Mouse (Mus musculus) midbrain, embryonic 10.5 days (tissue): ENCODE data around the gene Dlg2. TPM values are rescaled to one million over a fixed set of nuclear protein-coding genes. Genes with fewer than 3 reads are reported as not detected.

Source experiments
- DNase-seq: peaks from one replicate; pipeline ENCODE4 v3.0.0-alpha.2; 2017; ENCODE audit warnings: low spot score
- H3K27ac ChIP-seq: fragments of 300-500 bp; sonication (generic); replicated peaks from 2 replicates; pipeline ENCODE4 v1.5.1; 2016; ENCODE audit warnings: mild to moderate bottlenecking
- H3K27me3 ChIP-seq: fragments of 300-500 bp; sonication (generic); 2 replicates; pipeline ENCODE4 v1.6.1; 2016; ENCODE audit warnings: low read depth, mild to moderate bottlenecking; ENCODE audit not compliant: poor library complexity, severe bottlenecking
- H3K36me3 ChIP-seq: fragments of 300-500 bp; sonication (generic); 2 replicates; pipeline ENCODE4 v1.6.1; 2016; ENCODE audit warnings: mild to moderate bottlenecking, moderate library complexity
- H3K4me1 ChIP-seq: fragments of 300-500 bp; sonication (generic); 2 replicates; pipeline ENCODE4 v1.6.1; 2016
- H3K4me3 ChIP-seq: fragments of 300-500 bp; sonication (generic); 2 replicates; pipeline ENCODE4 v1.5.1; 2016; ENCODE audit warnings: mild to moderate bottlenecking, moderate library complexity
- H3K9me3 ChIP-seq: fragments of 300-500 bp; sonication (generic); replicated peaks from 2 replicates; pipeline ENCODE4 v1.6.1; 2016; ENCODE audit warnings: mild to moderate bottlenecking
- WGBS: fragments of 180-500 bp; shearing (Covaris S2); methylation state at CpG from one replicate; pipeline ENCODE4 v1.1.7; 2016; 5-methylcytosine and 5-hydroxymethylcytosine counted together
- polyA plus RNA-seq: library from polyadenylated mRNA; unstranded; fragments of >200 nt; fragmentation: Nextera tagmentation; extraction: Ambion mirVana; gene quantifications from 2 replicates; pipeline ENCODE4 v1.2.1, GENCODE M21; 2016

The Dlg2 gene
- polyA plus RNA-seq, 1 experiment from 2014 or later, result 1.1 TPM

GRCm38 (mm10) chr7:90460330-90460729 is 16.1 kb upstream of the Dlg2 start:
- H3K9me3 ChIP-seq, result no peaks in the 10 kb centered on the region
- H3K4me1 ChIP-seq, result peaks cover 18% of the 10 kb centered on the region
- H3K36me3 ChIP-seq, result no peaks in the 10 kb centered on the region
- no peak overlapping the region for H3K4me3 ChIP-seq
- 58% methylated on average over 10 of the region's 10 CpGs for WGBS
- no peak for DNase-seq
- H3K27me3 ChIP-seq, result no peaks in the 10 kb centered on the region
- no peak overlapping the region for H3K27ac ChIP-seq

GRCm38 (mm10) chr7:90460930-90461329 is 15.5 kb upstream of the Dlg2 start:
- Histone ChIP-seq H3K27me3 (no peaks in the 10 kb centered on the region), H3K4me1 (peaks cover 13% of the 10 kb centered on the region), H3K9me3 (no peaks in the 10 kb centered on the region), H3K4me3 (peak overlapping the region; percentile 7; the same call in 1 of the 2 replicates), H3K36me3 (no peaks in the 10 kb centered on the region), H3K27ac (no peak overlapping the region)
- WGBS, result 20% methylated on average over 14 of the region's 14 CpGs
- peak; percentile 32 for DNase-seq

- Histone ChIP-seq H3K27ac (no peak overlapping the region), H3K36me3 (no peaks in the 10 kb centered on the region), H3K4me1 (peaks cover 8% of the 10 kb centered on the region), H3K9me3 (no peaks in the 10 kb centered on the region), H3K27me3 (no peaks in the 10 kb centered on the region), H3K4me3 (no peak overlapping the region)
- DNase-seq, result peak; percentile 9
- WGBS, result 92% methylated on average over 5 of the region's 5 CpGs
These were observed 15.0 kb upstream of the Dlg2 start for GRCm38 (mm10) chr7:90461441-90461840.

GRCm38 (mm10) chr7:90473511-90473910 is 3.0 kb upstream of the Dlg2 start:
- Histone ChIP-seq H3K27me3 (peaks cover 9% of the 10 kb centered on the region; the same call in 1 of the 2 replicates), H3K9me3 (no peaks in the 10 kb centered on the region), H3K4me3 (no peak overlapping the region), H3K36me3 (peaks cover 17% of the 10 kb centered on the region), H3K4me1 (peaks cover 19% of the 10 kb centered on the region), H3K27ac (no peak overlapping the region)
- DNase-seq, result no peak
- 80% methylated on average over 2 of the region's 2 CpGs for WGBS

GRCm38 (mm10) chr7:90475793-90476312 is 619 bp upstream of the Dlg2 start, which contains the start of gene Tmem126b:
TSS of gene Tmem126b (minus strand) at chr7:90476001.
- peak; percentile 98 for DNase-seq
- Histone ChIP-seq H3K36me3 (no peaks in the 10 kb centered on the region), H3K27ac (peak within 1 kb of the TSS; percentile 88), H3K27me3 (peaks cover 9% of the 10 kb centered on the region; the same call in 1 of the 2 replicates), H3K4me1 (peaks cover 19% of the 10 kb centered on the region), H3K9me3 (no peaks in the 10 kb centered on the region), H3K4me3 (peak within 1 kb of the TSS; percentile 72)
- WGBS, result under 1% methylated on average over 36 of the region's 36 CpGs

- WGBS, result 84% methylated on average over 2 of the region's 2 CpGs
These were observed 6.1 kb downstream of the Dlg2 start for GRCm38 (mm10) chr7:90482607-90483006.

GRCm38 (mm10) chr7:90508124-90508523 is 31.7 kb downstream of the Dlg2 start:
- 88% methylated on average over 3 of the region's 3 CpGs for WGBS
- no peaks in the 10 kb centered on the region for H3K36me3 ChIP-seq
- no peak overlapping the region for H3K27ac ChIP-seq
- H3K27me3 ChIP-seq, result no peaks in the 10 kb centered on the region
- no peaks in the 10 kb centered on the region for H3K4me1 ChIP-seq
- H3K9me3 ChIP-seq, result no peaks in the 10 kb centered on the region
- DNase-seq, result no peak
- no peak overlapping the region for H3K4me3 ChIP-seq

More at GRCm38 (mm10) chr7:90482607-90483006, 6.1 kb downstream of the Dlg2 start:
- DNase-seq, result no peak
- Histone ChIP-seq H3K9me3 (no peaks in the 10 kb centered on the region), H3K36me3 (no peaks in the 10 kb centered on the region), H3K4me1 (no peaks in the 10 kb centered on the region), H3K4me3 (no peak overlapping the region), H3K27me3 (peaks cover 1% of the 10 kb centered on the region; the same call in 1 of the 2 replicates), H3K27ac (no peak overlapping the region)

GRCm38 (mm10) chr7:90512293-90512692 is 35.8 kb downstream of the Dlg2 start:
- H3K9me3 ChIP-seq, result no peaks in the 10 kb centered on the region

GRCm38 (mm10) chr7:90539481-90540402 is 63.3 kb downstream of the Dlg2 start:
- H3K27me3 ChIP-seq, result no peaks in the 10 kb centered on the region
- H3K27ac ChIP-seq, result no peak overlapping the region
- H3K4me1 ChIP-seq, result peaks cover 11% of the 10 kb centered on the region
- H3K4me3 ChIP-seq, result no peak overlapping the region
- no peaks in the 10 kb centered on the region for H3K36me3 ChIP-seq
- WGBS, result 55% methylated on average over 9 of the region's 9 CpGs
- H3K9me3 ChIP-seq, result no peaks in the 10 kb centered on the region
- DNase-seq, result no peak

More at GRCm38 (mm10) chr7:90512293-90512692, 35.8 kb downstream of the Dlg2 start:
- H3K27ac ChIP-seq, result no peak overlapping the region
- H3K36me3 ChIP-seq, result no peaks in the 10 kb centered on the region
- DNase-seq, result no peak
- H3K4me1 ChIP-seq, result no peaks in the 10 kb centered on the region
- H3K4me3 ChIP-seq, result no peak overlapping the region
- no peaks in the 10 kb centered on the region for H3K27me3 ChIP-seq

GRCm38 (mm10) chr7:90540811-90541323 is 64.4 kb downstream of the Dlg2 start:
- no peaks in the 10 kb centered on the region for H3K27me3 ChIP-seq
- no peaks in the 10 kb centered on the region for H3K9me3 ChIP-seq
- peaks cover 11% of the 10 kb centered on the region for H3K4me1 ChIP-seq
- no peaks in the 10 kb centered on the region for H3K36me3 ChIP-seq
- no peak overlapping the region for H3K4me3 ChIP-seq
- no peak for DNase-seq
- H3K27ac ChIP-seq, result no peak overlapping the region
- WGBS, result 88% methylated on average over 2 of the region's 2 CpGs

- Histone ChIP-seq H3K4me3 (no peak overlapping the region), H3K27me3 (no peaks in the 10 kb centered on the region), H3K9me3 (no peaks in the 10 kb centered on the region), H3K27ac (no peak overlapping the region), H3K36me3 (no peaks in the 10 kb centered on the region), H3K4me1 (no peaks in the 10 kb centered on the region)
- 90% methylated on average over 6 of the region's 6 CpGs for WGBS
- DNase-seq, result no peak
These were observed 76.9 kb downstream of the Dlg2 start for GRCm38 (mm10) chr7:90553399-90553798.

GRCm38 (mm10) chr7:90554421-90554820 is 77.9 kb downstream of the Dlg2 start:
- Histone ChIP-seq H3K9me3 (no peaks in the 10 kb centered on the region), H3K27ac (no peak overlapping the region), H3K4me1 (no peaks in the 10 kb centered on the region), H3K36me3 (no peaks in the 10 kb centered on the region), H3K27me3 (no peaks in the 10 kb centered on the region), H3K4me3 (no peak overlapping the region)
- 80% methylated on average over 2 of the region's 2 CpGs for WGBS
- DNase-seq, result no peak

- Histone ChIP-seq H3K9me3 (no peaks in the 10 kb centered on the region), H3K4me3 (no peak overlapping the region), H3K27ac (no peak overlapping the region), H3K36me3 (no peaks in the 10 kb centered on the region), H3K27me3 (no peaks in the 10 kb centered on the region), H3K4me1 (peaks cover 11% of the 10 kb centered on the region)
- WGBS, result 6% methylated on average over 7 of the region's 7 CpGs
- DNase-seq, result peak; percentile 27
These were observed 92.7 kb downstream of the Dlg2 start for GRCm38 (mm10) chr7:90569130-90569529.
